Mouse (Mus musculus): ENCODE data around the gene Kalrn. TPM values are rescaled to one million over a fixed set of nuclear protein-coding genes. Genes with fewer than 3 reads are reported as not detected.

The Kalrn gene
- polyA plus RNA-seq, 1 experiment from 2014 or later, result 23.0 TPM

- ATAC-seq (replicated peaks; ENCODE audit: insufficient number of reproducible peaks, low FRiP score, low TSS enrichment), result no peak
- Histone ChIP-seq H3K4me1 (ENCODE audit: control insufficient read depth, insufficient read depth, low read length) (peaks cover 21% of the 10 kb centered on the region), H3K9me3 (replicated peaks; ENCODE audit: control insufficient read depth, low read length) (no peaks in the 10 kb centered on the region), H3K27ac (ENCODE audit: low read depth, low read length) (no peak overlapping the region), H3K36me3 (ENCODE audit: control insufficient read depth, insufficient read depth, low read length) (no peaks in the 10 kb centered on the region), H3K27me3 (ENCODE audit: control insufficient read depth, insufficient read depth, low read length) (no peaks in the 10 kb centered on the region), H3K4me3 (ENCODE audit: low read depth, low read length) (no peak overlapping the region), H3K4me2 (no peak overlapping the region), H3K9ac (ENCODE audit: low read depth, low read length) (no peak overlapping the region)
- WGBS (ENCODE audit: insufficient replicate concordance), result 73% methylated on average over 3 of the region's 3 CpGs
These were observed 501.2 kb downstream of the Kalrn start for GRCm38 (mm10) chr16:34072136-34072535.

DNA sequence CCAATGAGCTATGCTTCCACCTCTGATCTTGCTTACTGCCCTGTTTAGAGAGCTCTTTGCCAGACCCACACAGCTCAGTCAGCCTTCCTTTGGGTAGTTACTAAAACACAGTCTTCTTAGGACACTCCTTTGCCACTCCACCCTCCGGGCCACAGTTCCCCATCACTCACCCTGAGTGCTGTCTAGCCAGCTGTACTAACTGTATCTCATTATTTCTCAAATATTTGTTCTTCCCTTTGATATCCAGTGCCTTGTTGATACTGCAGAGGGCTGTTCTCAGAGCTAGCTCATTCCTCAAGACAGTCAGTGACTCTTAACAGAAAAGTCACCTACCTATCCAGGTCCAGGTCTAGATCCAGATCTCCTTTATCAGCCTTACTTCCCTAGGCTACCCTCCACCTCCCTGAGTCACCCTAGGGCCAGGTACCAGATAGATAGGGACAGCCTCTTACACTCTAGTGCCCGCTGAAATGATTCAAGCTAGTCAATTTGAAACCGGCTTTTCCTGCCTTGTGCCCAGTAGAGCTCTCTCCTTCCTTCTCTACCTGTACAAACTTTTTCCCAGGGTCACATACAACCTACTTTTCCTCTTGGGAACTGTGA is 502.0 kb downstream of the Kalrn start:
- no peak for ATAC-seq (replicated peaks; ENCODE audit: insufficient number of reproducible peaks, low FRiP score, low TSS enrichment)

GRCm38 (mm10) chr16:34069481-34069880 is 503.9 kb downstream of the Kalrn start:
- Histone ChIP-seq H3K4me3 (ENCODE audit: low read depth, low read length) (no peak overlapping the region), H3K4me1 (ENCODE audit: control insufficient read depth, insufficient read depth, low read length) (peaks cover 26% of the 10 kb centered on the region), H3K36me3 (ENCODE audit: control insufficient read depth, insufficient read depth, low read length) (no peaks in the 10 kb centered on the region), H3K27me3 (ENCODE audit: control insufficient read depth, insufficient read depth, low read length) (no peaks in the 10 kb centered on the region), H3K27ac (ENCODE audit: low read depth, low read length) (no peak overlapping the region), H3K9me3 (replicated peaks; ENCODE audit: control insufficient read depth, low read length) (no peaks in the 10 kb centered on the region), H3K4me2 (no peak overlapping the region), H3K9ac (ENCODE audit: low read depth, low read length) (no peak overlapping the region)
- 71% methylated on average over 3 of the region's 3 CpGs for WGBS (ENCODE audit: insufficient replicate concordance)
- ATAC-seq (replicated peaks; ENCODE audit: insufficient number of reproducible peaks, low FRiP score, low TSS enrichment), result no peak

More for the DNA sequence above, 502.0 kb downstream of the Kalrn start:
- 78% methylated on average over 3 of the region's 3 CpGs for WGBS (ENCODE audit: insufficient replicate concordance)
- H3K4me3 ChIP-seq (ENCODE audit: low read depth, low read length), result no peak overlapping the region
- H3K4me2 ChIP-seq, result no peak overlapping the region
- no peak overlapping the region for H3K9ac ChIP-seq (ENCODE audit: low read depth, low read length)
- H3K4me1 ChIP-seq (ENCODE audit: control insufficient read depth, insufficient read depth, low read length), result peaks cover 26% of the 10 kb centered on the region
- H3K27me3 ChIP-seq (ENCODE audit: control insufficient read depth, insufficient read depth, low read length), result no peaks in the 10 kb centered on the region
- H3K36me3 ChIP-seq (ENCODE audit: control insufficient read depth, insufficient read depth, low read length), result no peaks in the 10 kb centered on the region
- no peaks in the 10 kb centered on the region for H3K9me3 ChIP-seq (replicated peaks; ENCODE audit: control insufficient read depth, low read length)
- no peak overlapping the region for H3K27ac ChIP-seq (ENCODE audit: low read depth, low read length)

DNA sequence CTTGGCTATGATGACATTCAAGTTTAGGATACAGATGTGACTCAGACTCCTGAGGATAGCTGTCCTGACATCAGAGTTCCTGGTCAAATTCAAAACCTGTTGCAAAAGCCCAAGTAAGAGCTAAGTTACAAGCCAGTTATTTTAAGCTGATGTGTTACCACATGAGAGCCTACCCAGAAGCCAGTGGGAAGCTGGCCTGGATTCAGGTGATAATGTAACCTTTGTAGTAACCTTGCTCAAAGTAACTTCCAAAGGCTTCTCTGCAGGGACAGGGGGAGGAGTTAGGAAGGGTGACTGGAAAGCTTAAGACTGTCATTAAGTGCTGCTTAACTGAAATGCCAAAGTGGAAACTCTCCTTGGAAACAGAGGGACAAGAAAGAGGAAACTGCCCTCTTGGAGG is 506.4 kb downstream of the Kalrn start:
- H3K27ac ChIP-seq (ENCODE audit: low read depth, low read length), result peak overlapping the region; percentile 76
- H3K36me3 ChIP-seq (ENCODE audit: control insufficient read depth, insufficient read depth, low read length), result no peaks in the 10 kb centered on the region
- H3K9me3 ChIP-seq (replicated peaks; ENCODE audit: control insufficient read depth, low read length), result no peaks in the 10 kb centered on the region
- ATAC-seq (replicated peaks; ENCODE audit: insufficient number of reproducible peaks, low FRiP score, low TSS enrichment), result peak; percentile 16; the same call in 1 of the 2 replicates
- peaks cover 26% of the 10 kb centered on the region for H3K4me1 ChIP-seq (ENCODE audit: control insufficient read depth, insufficient read depth, low read length)
- H3K27me3 ChIP-seq (ENCODE audit: control insufficient read depth, insufficient read depth, low read length), result no peaks in the 10 kb centered on the region
- no peak overlapping the region for H3K4me2 ChIP-seq
- H3K4me3 ChIP-seq (ENCODE audit: low read depth, low read length), result no peak overlapping the region
- no peak overlapping the region; the same call in 1 of the 2 replicates for H3K9ac ChIP-seq (ENCODE audit: low read depth, low read length)

DNA sequence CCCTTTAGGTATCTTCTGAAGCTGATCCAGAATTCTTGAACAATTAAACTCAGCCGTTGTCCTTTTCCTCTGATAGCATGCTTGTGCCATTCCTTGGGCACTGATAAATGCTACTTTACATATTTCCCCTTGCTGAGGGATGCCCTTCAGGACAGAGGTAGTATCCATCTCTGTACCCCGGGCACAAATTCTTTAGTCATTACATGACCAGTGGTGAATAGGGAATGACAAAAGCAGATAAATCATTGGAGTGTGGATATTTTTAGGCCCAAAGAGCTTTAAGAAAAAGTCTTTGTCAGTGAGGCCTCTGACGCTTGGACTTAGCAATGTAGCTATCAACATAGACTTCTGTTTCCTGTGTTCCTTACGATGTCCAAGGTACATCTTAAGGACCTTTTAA is 507.0 kb downstream of the Kalrn start:
- Histone ChIP-seq H3K27me3 (ENCODE audit: control insufficient read depth, insufficient read depth, low read length) (no peaks in the 10 kb centered on the region), H3K4me3 (ENCODE audit: low read depth, low read length) (no peak overlapping the region), H3K4me1 (ENCODE audit: control insufficient read depth, insufficient read depth, low read length) (peaks cover 26% of the 10 kb centered on the region), H3K4me2 (no peak overlapping the region), H3K9me3 (replicated peaks; ENCODE audit: control insufficient read depth, low read length) (no peaks in the 10 kb centered on the region), H3K27ac (ENCODE audit: low read depth, low read length) (peak overlapping the region; percentile 76), H3K36me3 (ENCODE audit: control insufficient read depth, insufficient read depth, low read length) (no peaks in the 10 kb centered on the region), H3K9ac (ENCODE audit: low read depth, low read length) (no peak overlapping the region; the same call in 1 of the 2 replicates)
- 46% methylated on average over 4 of the region's 4 CpGs for WGBS (ENCODE audit: insufficient replicate concordance)
- ATAC-seq (replicated peaks; ENCODE audit: insufficient number of reproducible peaks, low FRiP score, low TSS enrichment), result no peak

DNA sequence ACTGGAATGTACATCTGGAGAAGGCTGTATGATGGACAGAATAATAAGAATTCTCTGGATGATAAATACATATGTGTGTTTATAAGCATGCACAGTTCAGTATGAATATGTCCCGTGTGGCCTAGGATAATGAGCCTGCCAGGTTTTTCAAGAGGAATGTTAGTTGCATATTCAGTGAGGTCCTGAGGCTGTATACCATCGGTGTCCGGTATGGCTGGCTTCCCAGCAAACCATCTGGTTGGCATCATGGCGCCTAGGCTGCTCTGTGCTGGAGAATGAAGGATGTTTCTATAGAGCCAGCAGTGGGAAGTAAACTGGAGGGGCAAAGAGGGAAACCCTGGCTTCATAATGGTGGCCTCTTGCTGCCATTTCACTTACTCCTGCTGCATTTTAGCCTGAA is 510.0 kb downstream of the Kalrn start:
- no peak for ATAC-seq (replicated peaks; ENCODE audit: insufficient number of reproducible peaks, low FRiP score, low TSS enrichment)
- Histone ChIP-seq H3K9me3 (replicated peaks; ENCODE audit: control insufficient read depth, low read length) (no peaks in the 10 kb centered on the region), H3K27ac (ENCODE audit: low read depth, low read length) (no peak overlapping the region), H3K4me1 (ENCODE audit: control insufficient read depth, insufficient read depth, low read length) (peaks cover 34% of the 10 kb centered on the region), H3K36me3 (ENCODE audit: control insufficient read depth, insufficient read depth, low read length) (no peaks in the 10 kb centered on the region), H3K9ac (ENCODE audit: low read depth, low read length) (no peak overlapping the region), H3K4me3 (ENCODE audit: low read depth, low read length) (no peak overlapping the region), H3K27me3 (ENCODE audit: control insufficient read depth, insufficient read depth, low read length) (no peaks in the 10 kb centered on the region), H3K4me2 (no peak overlapping the region)
- WGBS (ENCODE audit: insufficient replicate concordance), result 95% methylated on average over 4 of the region's 4 CpGs

- no peaks in the 10 kb centered on the region for H3K27me3 ChIP-seq (ENCODE audit: control insufficient read depth, insufficient read depth, low read length)
- H3K9me3 ChIP-seq (replicated peaks; ENCODE audit: control insufficient read depth, low read length), result no peaks in the 10 kb centered on the region
- ATAC-seq (replicated peaks; ENCODE audit: insufficient number of reproducible peaks, low FRiP score, low TSS enrichment), result no peak
- H3K4me2 ChIP-seq, result no peak overlapping the region
- no peak overlapping the region for H3K4me3 ChIP-seq (ENCODE audit: low read depth, low read length)
- H3K4me1 ChIP-seq (ENCODE audit: control insufficient read depth, insufficient read depth, low read length), result peaks cover 36% of the 10 kb centered on the region
- H3K27ac ChIP-seq (ENCODE audit: low read depth, low read length), result no peak overlapping the region
- H3K36me3 ChIP-seq (ENCODE audit: control insufficient read depth, insufficient read depth, low read length), result no peaks in the 10 kb centered on the region
- 96% methylated on average over 1 of the region's 1 CpGs for WGBS (ENCODE audit: insufficient replicate concordance)
- H3K9ac ChIP-seq (ENCODE audit: low read depth, low read length), result no peak overlapping the region
These were observed 511.7 kb downstream of the Kalrn start for GRCm38 (mm10) chr16:34061661-34062060.

- Histone ChIP-seq H3K4me2 (no peak overlapping the region), H3K4me3 (ENCODE audit: low read depth, low read length) (no peak overlapping the region), H3K9ac (ENCODE audit: low read depth, low read length) (no peak overlapping the region; the same call in 1 of the 2 replicates), H3K27ac (ENCODE audit: low read depth, low read length) (peak overlapping the region; percentile 36; the same call in 1 of the 2 replicates), H3K9me3 (replicated peaks; ENCODE audit: control insufficient read depth, low read length) (no peaks in the 10 kb centered on the region), H3K4me1 (ENCODE audit: control insufficient read depth, insufficient read depth, low read length) (peaks cover 29% of the 10 kb centered on the region), H3K36me3 (ENCODE audit: control insufficient read depth, insufficient read depth, low read length) (peaks cover 4% of the 10 kb centered on the region; the same call in 1 of the 2 replicates), H3K27me3 (ENCODE audit: control insufficient read depth, insufficient read depth, low read length) (no peaks in the 10 kb centered on the region)
- WGBS (ENCODE audit: insufficient replicate concordance), result 24% methylated on average over 3 of the region's 3 CpGs
- no peak for ATAC-seq (replicated peaks; ENCODE audit: insufficient number of reproducible peaks, low FRiP score, low TSS enrichment)
These were observed 514.7 kb downstream of the Kalrn start for GRCm38 (mm10) chr16:34058611-34059010.

DNA sequence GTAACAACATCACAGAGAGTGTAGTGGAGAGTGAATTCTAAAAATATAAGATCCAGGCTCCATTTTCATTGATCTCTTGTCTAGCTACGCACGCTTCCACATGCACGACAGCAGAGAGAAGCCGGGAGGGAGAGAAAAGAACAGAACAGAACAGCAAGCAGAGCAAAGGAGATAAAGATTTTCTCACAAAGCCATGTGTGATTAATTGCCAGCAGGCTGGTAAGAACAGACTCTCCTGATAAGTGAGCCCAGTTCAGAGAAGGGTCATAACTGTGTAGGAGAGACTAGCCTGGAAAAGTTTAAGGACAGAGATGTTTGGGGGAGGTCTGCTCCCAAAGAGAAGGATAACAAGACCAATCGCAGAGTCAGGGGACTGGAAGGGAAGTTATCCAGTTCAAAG is 515.9 kb downstream of the Kalrn start:
- WGBS (ENCODE audit: insufficient replicate concordance), result 7% methylated on average over 5 of the region's 5 CpGs
- no peak for ATAC-seq (replicated peaks; ENCODE audit: insufficient number of reproducible peaks, low FRiP score, low TSS enrichment)
- no peak overlapping the region for H3K9ac ChIP-seq (ENCODE audit: low read depth, low read length)
- H3K4me1 ChIP-seq (ENCODE audit: control insufficient read depth, insufficient read depth, low read length), result peaks cover 29% of the 10 kb centered on the region
- no peak overlapping the region for H3K4me2 ChIP-seq
- no peaks in the 10 kb centered on the region for H3K9me3 ChIP-seq (replicated peaks; ENCODE audit: control insufficient read depth, low read length)
- peak overlapping the region; percentile 30; the same call in 1 of the 2 replicates for H3K27ac ChIP-seq (ENCODE audit: low read depth, low read length)
- H3K4me3 ChIP-seq (ENCODE audit: low read depth, low read length), result no peak overlapping the region
- peaks cover 7% of the 10 kb centered on the region; the same call in 1 of the 2 replicates for H3K36me3 ChIP-seq (ENCODE audit: control insufficient read depth, insufficient read depth, low read length)
- no peaks in the 10 kb centered on the region for H3K27me3 ChIP-seq (ENCODE audit: control insufficient read depth, insufficient read depth, low read length)

All from heart, embryonic 11.5 days (tissue).